Mouse (Mus musculus): ENCODE results near the gene Krtap28-10.
A peak's percentile ranks its signal among the peaks of the same experiment; 100 is the strongest.

The Krtap28-10 gene

DNA sequence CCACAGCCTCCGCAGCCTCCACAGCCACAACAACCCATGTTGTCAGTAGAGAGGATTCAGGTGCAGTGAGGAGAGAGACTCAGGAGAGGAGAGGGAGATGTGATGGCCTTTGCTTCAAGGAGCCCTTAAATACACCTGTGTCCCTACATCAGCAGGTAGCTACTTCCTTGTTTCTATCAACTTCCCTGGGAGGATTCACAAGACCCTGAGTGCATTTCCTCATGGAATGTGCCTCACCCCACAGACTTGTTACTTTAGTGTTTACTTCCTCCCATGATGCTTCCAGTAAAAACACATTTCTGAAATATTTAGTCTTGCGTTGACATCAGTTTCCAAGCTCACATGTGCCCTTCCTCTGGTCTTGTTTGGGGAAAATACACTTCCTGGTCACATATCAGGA lies at the start of gene Krtap28-10:
TSS of gene Krtap28-10 (minus strand) at position 101 of the 400 bp plus-strand sequence.
- no peak for DNase-seq (ENCODE audit: low read depth)

DNA sequence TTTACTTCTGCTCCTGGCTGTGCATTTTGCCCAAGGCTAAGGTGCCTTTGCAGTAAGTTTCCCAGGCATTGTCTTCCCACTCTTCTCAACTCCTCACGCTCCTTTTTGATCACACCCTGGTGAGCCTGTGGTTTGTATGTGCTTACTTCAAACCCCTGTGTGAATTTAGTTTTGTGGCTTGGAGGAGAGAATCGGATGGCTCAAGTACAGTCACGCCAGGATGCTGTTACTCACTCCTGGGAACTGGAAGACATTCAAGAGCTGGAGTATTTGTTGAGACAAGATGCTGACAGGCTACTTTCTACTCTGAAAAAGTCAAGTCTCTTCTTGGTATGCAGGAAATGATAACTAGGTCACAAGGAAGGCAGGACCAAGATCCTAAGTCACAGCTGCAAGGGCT lies 49.0 kb upstream of the Krtap28-10 start:
- no peak for DNase-seq (ENCODE audit: low read depth)

DNA sequence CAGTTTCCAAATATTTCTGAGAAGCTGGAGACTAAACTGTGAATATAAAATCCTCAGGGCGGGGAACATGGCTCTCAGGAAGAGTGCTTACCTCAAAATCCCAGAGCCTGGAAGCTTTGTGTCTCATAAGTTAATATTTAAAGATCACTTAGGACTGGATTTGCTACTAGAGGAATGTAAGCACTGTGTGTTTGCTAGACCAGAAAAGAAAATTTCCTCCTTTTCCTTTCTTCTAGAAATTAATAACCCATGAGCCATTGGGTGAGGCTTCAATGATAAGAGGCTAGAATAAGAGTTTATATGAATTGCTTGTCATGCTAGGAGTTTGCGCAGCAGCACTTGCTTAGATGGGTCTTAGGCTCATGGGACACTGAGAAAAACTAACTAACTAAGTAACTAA lies 42.5 kb upstream of the Krtap28-10 start:
- no peak for DNase-seq (ENCODE audit: low read depth)

DNA sequence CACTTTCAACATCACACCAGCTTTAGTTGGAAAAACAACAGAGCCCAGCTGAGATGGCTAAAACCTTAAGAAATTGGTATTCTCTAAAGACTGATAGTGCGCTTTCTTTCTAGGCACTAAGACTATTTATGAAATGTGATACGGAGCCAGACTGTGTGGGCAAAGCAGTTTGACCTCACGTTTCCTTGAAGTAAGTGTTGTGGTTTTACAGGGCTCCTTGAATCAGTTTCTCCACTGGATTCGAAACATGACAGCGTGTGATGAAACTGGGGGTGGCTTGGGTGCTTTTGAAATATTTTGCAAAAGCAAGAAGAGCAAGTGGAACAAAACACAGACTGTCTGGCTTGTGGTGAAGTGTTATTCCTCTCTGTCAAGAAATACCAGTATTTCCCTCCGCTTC lies 34.7 kb upstream of the Krtap28-10 start:
- no peak for DNase-seq (ENCODE audit: low read depth)

DNA sequence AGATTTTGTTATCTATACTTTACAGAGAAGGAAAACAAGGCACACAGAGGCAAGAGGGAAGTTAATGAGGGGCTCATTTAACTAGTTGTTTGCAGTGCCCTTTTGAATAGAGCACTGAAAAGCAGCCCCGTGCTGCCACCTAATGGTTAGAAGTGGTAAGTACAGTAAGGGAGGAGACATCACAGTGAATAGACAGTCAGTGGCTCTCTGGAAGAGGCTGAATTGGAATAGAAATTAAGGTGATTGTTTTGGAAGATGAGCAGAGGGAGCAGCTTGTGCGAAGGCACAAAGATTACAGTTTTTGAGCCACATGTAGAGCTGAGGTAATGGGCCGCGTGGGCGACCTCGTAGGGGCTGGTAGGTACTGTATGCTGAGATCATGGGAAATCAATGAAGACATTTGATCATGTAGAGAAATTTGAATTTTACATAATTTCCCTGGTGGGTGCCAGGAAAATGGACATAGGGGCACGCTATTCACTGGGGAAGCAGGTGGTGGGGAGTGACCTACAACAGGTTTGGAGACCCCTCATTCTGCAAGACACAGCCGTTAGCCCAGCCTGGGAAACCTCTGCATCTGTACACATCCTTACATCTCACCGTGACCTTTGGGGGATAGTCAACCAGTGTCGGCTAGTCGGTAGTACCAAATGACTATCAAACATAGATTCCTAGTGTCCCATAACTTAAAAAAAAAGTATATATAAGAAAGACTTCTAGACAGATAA lies 34.1 kb upstream of the Krtap28-10 start:
- DNase-seq (ENCODE audit: low read depth) = peak; percentile 32

DNA sequence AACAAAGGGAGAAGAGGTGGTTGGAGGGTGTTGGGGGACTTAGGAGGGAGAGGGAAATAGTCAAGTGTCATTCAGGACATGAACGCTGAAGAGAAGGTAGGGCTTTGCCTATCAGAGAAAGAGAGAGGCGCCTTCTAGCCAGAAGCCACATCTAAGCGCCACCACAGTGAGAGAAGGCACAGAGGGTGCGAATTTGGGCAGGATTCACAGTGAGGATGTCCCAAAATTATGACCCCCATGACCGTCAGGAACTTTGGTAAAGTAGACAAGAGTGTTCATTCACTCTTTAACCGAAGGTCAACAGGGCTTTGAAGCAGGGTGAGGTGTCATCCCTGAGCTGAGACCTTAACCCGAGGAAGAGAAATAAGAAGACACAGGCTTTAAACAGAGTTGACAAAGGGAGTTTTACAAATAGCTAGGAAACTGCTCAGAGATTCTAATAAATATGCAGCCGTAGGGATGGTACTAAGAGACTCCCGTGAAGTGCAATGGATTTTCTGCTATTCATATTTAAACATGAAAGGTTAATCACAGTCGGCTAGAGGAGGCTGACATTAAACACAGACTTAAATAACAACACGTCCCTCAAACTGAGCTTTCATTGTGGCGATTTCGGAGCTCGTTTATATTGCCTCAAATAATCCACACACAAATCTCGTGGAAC lies 33.4 kb upstream of the Krtap28-10 start:
- DNase-seq (ENCODE audit: low read depth) = no peak

DNA sequence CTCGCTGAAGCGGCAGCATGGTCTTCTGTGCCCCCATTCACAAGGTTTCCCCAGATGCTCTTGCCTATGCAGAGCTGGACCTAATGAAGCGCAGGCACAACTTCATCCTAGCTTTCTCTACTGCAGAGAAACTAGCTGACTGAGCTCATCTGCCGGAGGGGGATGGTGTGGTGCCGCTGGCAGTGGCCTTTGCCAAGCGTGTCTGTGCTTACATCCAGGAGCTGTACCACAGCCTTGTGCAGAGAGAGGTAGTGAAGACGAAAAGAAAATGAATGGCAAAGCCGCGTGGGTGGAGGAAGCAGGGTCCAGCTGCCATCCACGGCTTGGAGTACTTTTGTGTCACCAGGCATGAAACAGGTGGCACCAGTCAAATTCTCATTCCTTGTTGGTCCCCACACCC lies 24.9 kb upstream of the Krtap28-10 start:
- no peak for DNase-seq (ENCODE audit: low read depth)

DNA sequence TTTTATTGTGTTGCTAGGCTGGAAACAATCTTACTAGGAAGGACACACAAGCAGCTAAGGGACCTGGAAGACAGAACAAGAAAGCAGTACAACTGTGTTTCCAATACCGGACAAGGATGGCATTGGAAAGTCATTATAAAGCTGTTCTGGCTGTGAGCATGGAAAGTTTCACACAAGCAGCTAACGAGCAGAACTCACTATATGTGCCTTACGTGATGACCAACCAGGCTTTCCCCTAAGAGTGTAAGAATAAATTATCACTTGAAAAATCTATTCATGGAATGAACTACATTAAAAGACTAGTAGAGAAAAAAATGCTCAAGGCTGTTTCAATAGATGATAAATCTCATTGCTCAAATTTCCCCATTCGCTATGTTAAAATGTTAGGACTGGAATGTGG lies 24.3 kb upstream of the Krtap28-10 start:
- DNase-seq (ENCODE audit: low read depth) = no peak

DNA sequence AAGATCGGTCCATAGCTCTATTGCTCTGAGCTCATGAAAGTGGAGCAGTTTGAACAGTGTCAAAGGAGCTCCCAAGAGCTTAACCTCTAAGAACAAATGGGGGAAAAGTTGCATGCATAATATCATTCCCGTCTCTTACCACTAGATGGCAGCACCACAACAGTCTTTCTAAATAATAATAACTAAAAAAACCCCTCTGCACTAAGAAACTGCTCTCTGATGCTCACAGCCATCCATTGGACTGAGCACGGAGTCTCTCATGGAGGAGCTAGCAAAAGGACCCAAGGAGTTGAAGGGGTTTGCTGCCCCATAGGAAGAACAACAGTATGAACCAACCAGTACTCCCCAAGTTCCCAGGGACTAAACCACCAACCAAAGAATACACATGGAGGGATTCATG lies 22.6 kb upstream of the Krtap28-10 start:
- peak; percentile 15 for DNase-seq (ENCODE audit: low read depth)

DNA sequence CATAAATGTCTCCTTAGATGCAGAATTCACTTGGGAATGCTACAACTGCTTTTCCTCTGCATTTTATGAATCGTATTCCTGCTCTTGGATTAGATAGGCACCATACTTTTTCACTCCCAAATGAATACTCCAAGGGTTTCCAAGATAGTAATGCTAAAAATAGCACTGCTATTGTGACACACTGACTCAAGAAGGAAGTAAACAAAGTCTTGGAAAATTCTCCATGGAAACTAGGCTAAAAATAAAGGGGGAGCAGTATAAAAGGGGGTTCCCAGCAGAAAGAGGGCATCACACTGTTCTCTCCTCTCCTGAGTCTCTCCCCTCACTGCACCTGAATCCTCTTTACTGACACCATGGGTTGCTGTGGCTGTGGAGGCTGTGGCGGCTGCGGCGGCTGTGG lies 18.4 kb upstream of the Krtap28-10 start, which contains the start of gene Krtap28-13:
TSS of gene Krtap28-13 (plus strand) at position 288 of the 400 bp plus-strand sequence.
- DNase-seq (ENCODE audit: low read depth) = no peak

DNA sequence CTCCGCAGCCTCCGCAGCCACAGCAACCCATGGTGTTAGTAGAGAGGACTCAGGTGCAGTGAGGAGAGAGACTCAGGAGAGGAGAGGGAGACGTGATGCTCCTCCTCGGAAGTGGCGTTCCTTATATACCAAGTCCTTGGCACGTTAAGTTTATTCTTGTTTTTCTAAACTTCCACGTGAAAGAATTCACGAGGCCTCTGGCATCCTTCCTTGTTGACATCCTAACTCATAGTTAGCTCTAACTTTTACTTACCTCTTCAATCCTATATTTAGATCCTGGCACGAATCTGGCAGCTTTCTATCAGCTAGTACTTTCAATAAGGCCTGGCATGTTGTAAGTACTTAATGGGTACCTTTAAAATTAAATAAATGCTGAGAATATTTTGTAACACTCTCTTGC lies 17.0 kb upstream of the Krtap28-10 start, which contains the start of gene A030005K14Rik:
TSS of gene A030005K14Rik (minus strand) at position 101 of the 400 bp plus-strand sequence.
- no peak for DNase-seq (ENCODE audit: low read depth)

DNA sequence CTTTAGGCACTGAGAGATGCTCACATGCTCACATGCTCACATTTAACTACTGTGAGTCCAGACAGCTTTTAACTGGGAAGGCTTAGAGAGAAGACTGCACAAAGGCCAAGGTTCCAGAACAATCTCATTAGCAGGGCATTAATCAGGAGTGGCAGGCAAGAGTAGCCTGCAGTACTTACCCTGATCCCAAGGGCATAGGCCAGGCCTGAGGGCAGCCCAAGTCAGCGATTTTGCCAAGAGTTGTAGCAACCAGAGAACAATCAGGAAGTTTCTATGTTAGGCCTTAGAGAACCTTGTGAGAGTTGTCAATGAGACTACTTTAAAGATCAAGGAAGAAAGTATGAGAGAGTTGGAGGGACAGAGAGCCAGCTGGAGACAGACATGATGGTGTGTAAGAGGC lies 16.2 kb upstream of the Krtap28-10 start:
- no peak for DNase-seq (ENCODE audit: low read depth)

DNA sequence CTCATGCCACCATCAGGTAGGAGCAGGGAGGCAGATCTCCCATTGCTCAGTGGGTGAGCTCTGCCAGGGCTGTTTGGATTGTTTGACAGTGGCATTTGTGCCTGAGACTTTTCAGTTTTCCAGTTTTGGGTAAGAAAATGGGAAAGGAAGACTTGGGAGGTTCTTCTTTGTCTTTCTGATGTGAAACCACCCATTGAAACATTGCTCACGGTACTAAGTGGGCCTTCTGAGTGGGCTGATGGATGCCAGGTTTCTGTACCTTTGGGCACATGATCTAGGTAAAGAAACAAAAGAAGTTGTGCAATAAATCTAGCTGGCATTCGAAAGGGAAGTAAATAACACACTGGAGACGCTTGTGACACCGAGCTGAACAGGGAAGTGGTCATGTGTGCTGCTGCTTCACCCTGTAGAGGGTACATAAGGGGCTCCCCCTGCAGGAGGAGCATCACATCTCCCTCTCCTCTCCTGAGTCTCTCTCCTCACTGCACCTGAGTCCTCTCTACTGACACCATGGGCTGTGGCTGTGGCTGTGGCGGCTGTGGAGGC lies 2.7 kb upstream of the Krtap28-10 start, which contains the start of gene Gm47969:
TSS of gene Gm47969 (plus strand) at position 51 of the 546 bp plus-strand sequence.
- DNase-seq (ENCODE audit: low read depth) = no peak

DNA sequence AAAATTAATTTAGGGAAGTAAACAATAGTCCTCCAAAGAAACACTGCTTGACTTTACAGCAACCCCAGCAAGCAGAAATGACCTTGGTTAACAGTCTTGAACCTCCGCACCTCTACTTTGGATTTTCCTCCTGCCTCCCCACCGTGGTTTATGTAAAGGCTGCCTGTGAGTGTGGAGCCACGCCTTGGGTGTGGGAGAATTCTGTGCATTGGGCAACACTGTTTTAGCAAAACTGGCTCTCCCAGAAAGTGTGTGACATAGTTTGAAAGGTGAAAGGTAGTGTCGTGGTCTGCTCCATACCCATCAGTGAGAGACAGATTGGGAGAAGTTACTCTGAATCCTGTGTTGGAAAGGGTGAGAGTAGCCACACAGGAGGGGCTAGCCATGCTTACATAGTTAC lies 3.2 kb downstream of the Krtap28-10 start:
- DNase-seq (ENCODE audit: low read depth) = no peak

DNA sequence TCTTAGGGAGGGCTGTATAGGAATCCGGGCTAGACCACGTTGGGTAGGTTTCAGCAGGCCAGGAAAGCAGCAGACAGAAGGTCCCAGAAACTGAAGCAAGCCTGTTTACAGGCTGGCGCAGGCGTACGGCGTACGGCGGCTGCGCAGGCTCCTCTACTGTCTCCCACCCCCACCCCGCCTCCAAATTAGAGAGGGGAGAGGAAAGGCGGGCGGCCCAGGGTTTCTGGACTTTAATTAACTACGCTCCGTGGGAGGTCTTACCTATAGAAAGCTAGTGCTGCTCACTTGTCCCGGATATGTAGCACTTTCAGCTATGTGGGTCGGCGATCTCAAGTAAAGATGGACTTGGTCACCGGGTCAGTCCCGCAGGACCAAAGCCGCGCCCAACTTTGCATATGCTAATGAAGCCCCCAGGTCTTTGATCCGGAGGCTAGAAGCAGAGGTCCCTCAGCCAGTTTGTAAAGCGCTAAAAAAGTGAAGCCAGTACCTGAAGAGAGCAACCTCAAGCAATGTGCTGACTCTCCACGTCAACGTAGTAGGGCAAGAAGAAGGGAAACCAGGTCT lies 4.1 kb downstream of the Krtap28-10 start, which contains the start of gene Slc19a3:
TSS of gene Slc19a3 (minus strand) at position 340 of the 564 bp plus-strand sequence.
- DNase-seq (ENCODE audit: low read depth) = no peak

DNA sequence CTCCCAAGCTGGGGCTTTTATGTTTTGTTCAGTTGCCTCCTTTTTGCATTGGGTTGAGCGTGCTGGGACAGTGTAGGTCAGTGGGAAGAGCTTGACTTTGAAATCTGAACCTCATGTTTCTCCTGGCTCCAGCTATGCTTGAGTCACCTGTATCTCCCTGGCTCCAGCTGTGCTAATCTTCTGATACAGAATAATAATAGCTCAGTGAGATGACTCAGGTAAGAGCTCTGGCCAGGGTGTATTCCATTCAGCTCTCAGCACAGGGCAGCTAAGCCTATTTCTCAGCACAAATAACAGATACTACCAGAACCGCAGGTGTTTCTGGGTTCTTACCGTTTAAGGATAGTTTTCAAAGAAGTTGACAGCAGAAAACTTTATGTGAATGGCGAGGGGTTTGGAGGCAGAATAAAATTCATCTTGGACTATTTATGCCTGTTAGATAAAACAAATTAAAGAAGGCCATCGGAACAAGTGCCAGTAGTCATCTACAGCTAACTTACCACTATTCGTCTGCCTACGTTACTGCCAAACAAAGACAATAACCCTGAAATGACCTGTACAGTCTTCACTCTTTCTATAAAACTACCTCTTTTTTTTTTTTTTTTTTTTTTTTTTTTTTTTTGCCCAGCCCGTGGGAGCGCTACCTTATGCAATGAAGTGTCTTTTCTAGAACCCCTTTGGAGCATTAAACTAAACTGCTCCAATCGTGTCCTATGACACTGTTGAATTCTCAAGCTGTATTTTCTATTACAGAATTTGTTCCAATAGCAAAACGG lies 5.2 kb downstream of the Krtap28-10 start:
- DNase-seq (ENCODE audit: low read depth) = no peak

DNA sequence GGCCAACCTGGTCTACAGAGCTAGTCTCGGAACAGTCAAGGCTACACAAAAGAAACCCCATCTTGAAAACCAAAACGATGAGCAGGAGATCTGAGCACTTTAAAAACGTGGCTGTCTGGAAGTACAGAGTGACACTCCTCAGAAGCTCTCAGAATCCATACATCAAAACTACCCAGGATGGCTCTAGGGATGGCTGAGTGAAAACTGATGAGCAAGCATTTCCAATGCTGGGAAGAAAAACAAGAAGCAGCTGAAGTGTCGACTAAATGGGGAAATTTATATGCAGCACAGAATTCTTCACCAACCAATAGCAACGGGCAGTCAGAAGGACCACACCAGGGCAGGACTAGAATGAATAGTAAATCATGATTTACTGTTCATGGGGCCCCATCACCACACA lies 7.8 kb downstream of the Krtap28-10 start:
- DNase-seq (ENCODE audit: low read depth) = no peak

DNA sequence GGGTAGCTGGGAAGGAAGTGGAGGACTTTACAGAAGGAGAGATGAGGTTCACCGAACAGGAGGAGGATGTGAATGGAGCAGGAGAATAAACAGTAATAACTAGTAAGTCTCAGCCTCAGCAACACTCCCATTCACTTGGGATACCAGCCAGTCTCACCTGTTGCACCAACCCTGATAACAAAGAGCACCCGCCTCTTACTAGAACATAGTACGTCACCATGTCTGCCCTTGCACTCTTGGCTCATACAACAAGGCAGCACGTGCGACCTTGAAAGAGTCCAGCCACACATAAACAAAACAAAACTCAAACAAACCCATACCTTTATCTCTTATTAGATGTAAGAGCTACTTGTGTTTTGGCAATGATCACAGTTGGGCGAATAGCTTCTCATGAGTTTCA lies 9.8 kb downstream of the Krtap28-10 start:
- no peak for DNase-seq (ENCODE audit: low read depth)

DNA sequence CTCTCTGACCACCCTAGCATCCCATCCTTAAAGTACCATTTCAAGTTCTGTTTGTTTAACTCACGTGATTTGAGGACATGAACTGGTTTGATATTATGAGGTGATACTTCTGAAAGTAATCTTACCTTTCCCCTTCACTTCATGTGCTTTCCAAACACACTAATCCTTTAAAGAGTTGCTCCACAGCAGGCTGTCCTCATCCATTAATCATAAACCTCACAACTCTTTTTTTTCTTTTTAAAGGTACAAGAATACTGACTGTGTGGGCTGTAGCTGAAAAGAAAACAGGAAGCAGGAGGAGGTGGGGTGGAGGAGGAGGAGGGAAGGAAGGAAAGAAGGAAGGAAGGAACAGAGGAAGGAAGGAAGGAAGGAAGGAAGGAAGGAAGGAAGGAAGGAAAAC lies 10.3 kb downstream of the Krtap28-10 start:
- no peak for DNase-seq (ENCODE audit: low read depth)

DNA sequence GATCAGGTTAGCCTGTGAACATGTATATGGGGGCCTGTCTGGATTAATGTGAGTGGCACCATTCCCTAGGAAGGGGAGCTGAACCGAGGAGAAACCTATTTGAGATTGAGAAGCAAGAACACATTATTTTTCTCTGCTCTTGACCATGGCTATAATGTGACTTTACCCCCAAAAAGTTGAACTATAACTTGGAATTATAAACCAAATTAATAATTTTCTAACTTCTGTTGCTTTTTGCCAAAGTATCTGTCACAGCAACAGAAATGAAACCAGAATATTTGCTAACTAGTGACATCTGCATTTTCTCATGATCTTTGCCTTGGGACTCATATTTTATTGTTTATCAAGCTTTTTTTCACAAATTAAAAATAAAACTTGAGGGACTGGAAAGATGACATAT lies 25.7 kb downstream of the Krtap28-10 start:
- no peak for DNase-seq (ENCODE audit: low read depth)

DNA sequence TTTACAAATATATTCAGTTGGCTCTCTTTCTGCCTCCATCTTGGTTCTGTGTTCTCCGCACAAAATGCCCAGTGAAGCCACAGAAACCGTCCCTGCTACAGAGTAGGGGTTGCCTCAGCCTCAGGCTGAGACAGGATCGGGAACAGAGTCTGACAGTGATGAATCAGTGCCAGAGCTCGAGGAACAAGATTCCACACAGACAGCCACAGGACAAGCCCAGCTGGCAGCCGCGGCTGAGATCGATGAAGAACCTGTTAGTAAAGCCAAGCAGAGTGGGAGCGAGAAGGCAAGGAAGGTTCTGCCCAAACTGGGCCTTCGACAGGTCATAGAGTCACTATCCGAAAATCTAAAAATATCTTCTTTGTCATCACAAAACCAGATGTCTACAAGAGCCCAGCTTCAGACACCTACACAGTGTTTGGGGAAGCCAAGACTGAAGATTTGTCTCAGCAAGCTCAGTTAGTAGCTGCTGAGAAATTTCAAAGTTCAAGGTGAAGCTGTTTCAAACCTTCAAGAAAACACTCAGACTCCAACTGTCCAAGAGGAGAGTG lies 26.9 kb downstream of the Krtap28-10 start:
- DNase-seq (ENCODE audit: low read depth) = no peak

DNA sequence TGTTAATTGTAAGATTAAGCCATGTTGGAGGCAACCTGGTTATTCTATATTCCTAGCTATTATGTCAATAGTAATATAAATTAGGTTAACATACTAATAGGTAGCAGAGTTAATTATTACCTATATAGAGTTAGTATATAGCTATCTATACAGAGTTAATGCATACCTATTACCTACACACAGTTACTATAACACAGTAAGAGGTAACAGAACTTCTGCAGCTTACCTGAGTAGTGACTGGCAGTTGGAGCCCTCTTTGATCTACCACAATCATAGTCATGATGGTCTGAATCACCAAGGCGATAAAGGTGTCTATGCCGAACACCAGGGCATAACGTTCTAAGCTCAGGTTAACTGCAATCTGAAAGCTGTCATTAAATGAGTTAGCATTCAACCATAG lies 27.8 kb downstream of the Krtap28-10 start:
- no peak for DNase-seq (ENCODE audit: low read depth)

Measured in c-Kit-positive CD71-positive TER-119-negative erythroid progenitor cells, embryonic 14.5 days (primary cell).